Mouse (Mus musculus): ENCODE results near the gene Dbh. TPM values are rescaled to one million over a fixed set of nuclear protein-coding genes. Genes with fewer than 3 reads are reported as not detected.

The Dbh gene
- polyA plus RNA-seq (2012; ENCODE audit: low replicate concordance), result not detected in 2 replicates

DNA sequence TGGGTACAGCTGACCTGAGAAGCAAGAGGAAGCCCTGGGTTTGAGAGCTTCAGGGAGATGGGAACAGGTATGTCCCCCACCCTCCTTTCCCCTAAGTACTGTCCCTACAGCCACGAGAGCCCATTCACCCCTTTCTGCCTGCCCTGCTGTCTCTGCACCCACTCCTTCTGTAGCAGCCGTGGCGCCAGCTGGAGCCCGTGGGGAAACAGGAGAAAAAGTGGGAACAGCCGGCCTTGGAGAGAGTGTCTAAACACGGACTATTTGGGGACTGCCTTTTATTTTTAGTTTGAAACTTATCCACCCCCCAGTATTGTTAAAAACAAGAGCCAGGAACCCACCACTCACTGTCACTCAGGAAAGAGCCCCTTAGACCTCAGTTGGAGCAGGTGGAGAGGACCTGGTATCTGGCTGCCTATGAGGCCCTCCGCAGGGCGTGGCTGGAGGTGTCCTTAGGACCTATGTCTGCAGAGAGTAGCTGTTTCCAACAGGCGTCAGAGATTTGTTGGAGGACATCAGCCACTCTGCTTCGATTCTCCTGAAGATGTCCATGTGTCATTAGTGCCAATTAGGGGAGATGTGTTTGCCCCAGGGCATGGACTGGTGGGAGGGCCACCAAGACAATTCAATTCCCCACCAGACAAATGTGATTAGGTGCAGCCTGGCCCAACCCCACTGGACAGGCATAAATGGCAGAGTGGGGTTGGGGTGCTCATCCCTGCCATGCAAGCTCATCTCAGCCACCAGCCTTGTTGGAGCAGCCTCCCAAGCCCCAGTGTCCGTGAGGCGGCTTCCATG lies at the start of gene Dbh:
Dbh (plus strand) TSS at position 438 of the 795 bp plus-strand sequence.

DNA sequence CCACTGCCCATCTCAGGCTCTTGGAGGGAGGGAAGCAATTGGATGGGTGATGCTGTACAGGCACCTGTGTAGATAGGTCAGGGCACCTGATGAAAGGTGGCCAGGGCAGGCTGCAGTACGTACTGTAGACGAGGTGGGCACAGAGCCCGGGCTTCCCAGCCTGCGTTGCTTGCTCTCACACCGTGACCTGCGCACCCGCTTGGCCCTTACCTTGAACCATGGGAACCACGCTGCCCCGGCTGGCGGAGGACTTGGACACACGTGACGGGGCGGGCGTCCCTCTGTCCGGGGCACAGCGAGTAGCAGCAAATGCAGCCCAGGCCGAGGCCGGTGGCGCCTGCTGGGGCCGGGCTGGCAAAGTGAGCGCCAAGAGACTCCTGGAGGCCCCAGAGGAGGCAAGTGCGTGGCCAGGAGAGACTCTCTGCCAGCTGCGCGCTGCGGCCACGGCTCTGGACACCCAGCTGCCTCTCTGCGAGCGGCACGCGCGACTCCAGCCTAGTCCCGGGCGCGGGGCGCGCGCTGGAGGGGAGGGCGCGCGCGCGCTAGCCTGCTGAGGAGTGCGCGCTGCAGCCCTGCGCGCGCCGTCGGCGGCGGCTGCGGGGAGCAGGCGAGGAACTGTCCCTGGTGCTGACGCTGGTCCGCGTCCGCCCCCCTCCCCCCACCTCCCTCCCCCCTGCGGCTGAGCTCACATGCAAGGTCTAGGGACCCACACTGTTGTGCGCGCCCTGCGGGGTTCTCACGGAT lies 22.9 kb upstream of the Dbh start, which contains the start of gene Fam163b:
Fam163b (minus strand) TSS at position 542 of the 744 bp plus-strand sequence.

Other genes starting within 250 kb of the Dbh start
- gene Surf2, start 248.9 kb upstream of the Dbh start, polyA plus RNA-seq (2012; ENCODE audit: low replicate concordance), result 3.5 and 9.7 TPM in 2 replicates
- gene Surf1, start 248.7 kb upstream of the Dbh start, polyA plus RNA-seq (2012; ENCODE audit: low replicate concordance), result 16.2 and 34.5 TPM in 2 replicates
- gene Surf4, start 231.3 kb upstream of the Dbh start, polyA plus RNA-seq (2012; ENCODE audit: low replicate concordance), result 81.8 and 126 TPM in 2 replicates
- gene Stkld1, start 231.2 kb upstream of the Dbh start, polyA plus RNA-seq (2012; ENCODE audit: low replicate concordance), result 0.08 and 0.20 TPM in 2 replicates
- 114 and 123 TPM in 2 replicates for gene Rexo4, start 200.8 kb upstream of the Dbh start, polyA plus RNA-seq (2012; ENCODE audit: low replicate concordance)
- 0.13 and 0.31 TPM in 2 replicates for gene Adamts13, start 191.8 kb upstream of the Dbh start, polyA plus RNA-seq (2012; ENCODE audit: low replicate concordance)
- gene Cacfd1, start 155.3 kb upstream of the Dbh start, polyA plus RNA-seq (2012; ENCODE audit: low replicate concordance), result 13.2 and 37.1 TPM in 2 replicates
- gene Slc2a6, start 137.2 kb upstream of the Dbh start, polyA plus RNA-seq (2012; ENCODE audit: low replicate concordance), result 18.4 and 23.1 TPM in 2 replicates
- gene Mymk, start 93.1 kb upstream of the Dbh start, polyA plus RNA-seq (2012; ENCODE audit: low replicate concordance), result not detected in 2 replicates
- 0.08 and 1.0 TPM in 2 replicates for gene Adamtsl2, start 85.9 kb upstream of the Dbh start, polyA plus RNA-seq (2012; ENCODE audit: low replicate concordance)
- 0.07 TPM in 1 of 2 replicates, not detected in the other for gene Fam163b, start 22.7 kb upstream of the Dbh start, polyA plus RNA-seq (2012; ENCODE audit: low replicate concordance)
- 1.1 and 2.1 TPM in 2 replicates for gene Sardh, start 83.1 kb downstream of the Dbh start, polyA plus RNA-seq (2012; ENCODE audit: low replicate concordance)